Mouse (Mus musculus) lung, postnatal 0 days (tissue): ENCODE data around the gene Tsc22d1.

Experiments used
- CTCF ChIP-seq: IDR thresholded peaks from 2 replicates; pipeline ENCODE4 v1.5.1; 2016; ENCODE audit warnings: antibody characterized with exemption, mild to moderate bottlenecking
- EP300 ChIP-seq: IDR thresholded peaks from 2 replicates; pipeline ENCODE4 v1.6.1; 2016; ENCODE audit warnings: antibody characterized with exemption, mild to moderate bottlenecking, control low read depth

- no peak for TF ChIP-seq CTCF
- no peak for TF ChIP-seq EP300
Observed at GRCm38 (mm10) chr14:76526467-76526866, 111.7 kb downstream of the Tsc22d1 start.
